Mouse (Mus musculus) left cerebral cortex, adult 2 months (tissue): ENCODE measurements around the gene Tas2r143. TPM values are rescaled to one million over a fixed set of nuclear protein-coding genes. Genes with fewer than 3 reads are reported as not detected.
A peak's percentile ranks its signal among the peaks of the same experiment; 100 is the strongest.

Experiments used
- DNase-seq, 2 experiments: peaks; one replicate each; pipeline ENCODE4 v3.0.0; 2021 to 2022; ENCODE audit warnings: low spot score in 2 of 2, mixed read lengths in 1 of 2; ENCODE audit errors: extremely low spot score in 1 of 2
- H3K27ac ChIP-seq: fragments of 200-600 bp; 2 replicates; pipeline ENCODE4 v1.8.1; 2022
- H3K4me3 ChIP-seq: fragments of 200-600 bp; 2 replicates; pipeline ENCODE4 v1.8.1; 2022
- CTCF ChIP-seq: fragments of 200-600 bp; IDR thresholded peaks from 2 replicates; pipeline ENCODE4 v1.8.1; 2022; ENCODE audit warnings: antibody characterized with exemption, mild to moderate bottlenecking, moderate library complexity
- intact Hi-C: fragments of 180-260 bp; cut with DNase I; formaldehyde crosslinking; loops from one replicate; pipeline ENCODE4 v1.15.1; 2025
- total RNA-seq, 2 experiments: library from RNA; stranded (reverse); gene quantifications; 2 replicates each; pipeline ENCODE4 v1.2.3; 2021

Gene Tas2r143
- total RNA-seq, 2 experiments from 2014 or later: not detected

DNA sequence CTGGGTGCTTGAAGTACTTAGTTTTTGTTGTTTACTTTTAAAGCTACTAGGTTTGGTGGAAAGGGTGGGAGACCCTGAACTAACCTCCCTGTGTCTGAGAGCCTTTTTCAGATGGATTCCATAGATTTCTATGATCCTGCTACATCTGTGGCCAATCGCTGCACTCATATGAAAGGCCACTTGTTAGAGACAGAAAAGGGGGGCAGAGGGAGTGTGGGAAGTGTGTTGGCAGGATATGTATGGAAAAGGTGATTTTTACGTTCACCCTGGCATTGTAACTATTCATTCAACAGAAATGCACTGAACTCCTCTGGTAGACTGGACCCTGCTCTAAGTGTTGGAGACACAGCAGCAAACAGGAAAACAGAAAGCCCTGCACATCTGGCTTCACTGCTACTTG lies 18.8 kb upstream of the Tas2r143 start:
- DNase-seq: no peak
- H3K4me3 ChIP-seq: no peak overlapping the region
- H3K27ac ChIP-seq: no peak overlapping the region
- TF ChIP-seq CTCF: no peak
- intact Hi-C loops: loop anchor here (2.0 kb wide), 1 partner anchor 32 kb away; the partner anchor contains the start of gene Zyx

GRCm38 (mm10) chr6:42381916-42382381 lies 18.1 kb upstream of the Tas2r143 start:
- no peak for DNase-seq
- no peak for TF ChIP-seq CTCF
- intact Hi-C loops: loop anchor here (2.0 kb wide), 1 partner anchor 33 kb away; the partner anchor contains the start of gene Zyx
- Histone ChIP-seq H3K4me3 (no peak overlapping the region), H3K27ac (no peak overlapping the region)

DNA sequence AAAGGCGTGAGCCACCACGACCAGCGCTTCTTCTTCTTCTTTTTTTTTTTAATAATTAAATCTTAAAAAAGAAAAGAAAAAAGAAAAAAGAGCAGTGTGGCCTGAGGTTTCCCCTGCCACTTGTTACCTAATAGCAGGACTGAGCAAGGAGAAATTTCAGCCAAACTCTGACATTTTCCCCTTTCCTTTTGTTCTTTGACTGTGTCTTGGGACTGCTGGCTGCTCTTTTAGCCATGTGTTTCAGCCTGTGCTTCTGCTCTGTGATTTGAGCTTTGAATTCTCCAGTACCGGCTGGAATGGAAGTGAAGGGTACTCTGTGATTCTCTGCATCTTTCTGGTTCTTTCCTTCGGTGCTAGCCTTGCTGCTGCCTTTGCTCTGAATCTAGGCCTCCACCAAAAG lies 16.7 kb upstream of the Tas2r143 start:
- Histone ChIP-seq H3K4me3 (no peak overlapping the region), H3K27ac (no peak overlapping the region)
- no peak for DNase-seq
- TF ChIP-seq CTCF: no peak
- intact Hi-C loops: no loop called here

DNA sequence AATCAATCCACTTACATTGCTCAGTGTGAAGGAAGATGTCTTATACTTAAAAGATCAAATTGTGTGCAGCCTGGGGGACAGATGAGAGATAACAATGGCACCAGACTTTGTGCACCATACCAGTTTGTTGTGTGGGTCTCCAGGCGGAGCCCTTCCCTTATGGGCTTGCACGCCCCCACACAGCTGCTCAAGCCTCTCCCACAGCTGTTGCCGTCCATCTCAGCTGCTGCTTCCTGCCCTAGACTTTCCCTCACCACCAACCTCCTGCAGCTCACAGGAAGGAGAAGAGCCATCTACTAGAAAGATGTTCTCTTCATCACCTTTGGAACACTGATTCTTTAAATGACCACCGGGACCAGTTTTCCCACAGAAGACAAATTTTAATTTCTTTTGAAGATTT lies 14.4 kb upstream of the Tas2r143 start:
- no peak overlapping the region for H3K27ac ChIP-seq
- no peak for TF ChIP-seq CTCF
- DNase-seq: peak in 1 of 2 experiments; percentile 45
- intact Hi-C loops: no loop called here
- no peak overlapping the region for H3K4me3 ChIP-seq

- Histone ChIP-seq H3K27ac (no peak overlapping the region), H3K4me3 (no peak overlapping the region)
- TF ChIP-seq CTCF: no peak
- DNase-seq: no peak
- intact Hi-C loops: no loop called here
These were observed 8.2 kb upstream of the Tas2r143 start for GRCm38 (mm10) chr6:42391796-42392330.

- no peak for DNase-seq
- intact Hi-C loops: no loop called here
- no peak for TF ChIP-seq CTCF
These were observed 3.9 kb upstream of the Tas2r143 start for GRCm38 (mm10) chr6:42395960-42396809.

GRCm38 (mm10) chr6:42397041-42397657 lies 2.9 kb upstream of the Tas2r143 start:
- DNase-seq: no peak
- TF ChIP-seq CTCF: no peak
- Histone ChIP-seq H3K4me3 (no peak overlapping the region), H3K27ac (no peak overlapping the region)
- intact Hi-C loops: no loop called here

More at GRCm38 (mm10) chr6:42395960-42396809, 3.9 kb upstream of the Tas2r143 start:
- H3K27ac ChIP-seq: no peak overlapping the region
- no peak overlapping the region for H3K4me3 ChIP-seq

DNA sequence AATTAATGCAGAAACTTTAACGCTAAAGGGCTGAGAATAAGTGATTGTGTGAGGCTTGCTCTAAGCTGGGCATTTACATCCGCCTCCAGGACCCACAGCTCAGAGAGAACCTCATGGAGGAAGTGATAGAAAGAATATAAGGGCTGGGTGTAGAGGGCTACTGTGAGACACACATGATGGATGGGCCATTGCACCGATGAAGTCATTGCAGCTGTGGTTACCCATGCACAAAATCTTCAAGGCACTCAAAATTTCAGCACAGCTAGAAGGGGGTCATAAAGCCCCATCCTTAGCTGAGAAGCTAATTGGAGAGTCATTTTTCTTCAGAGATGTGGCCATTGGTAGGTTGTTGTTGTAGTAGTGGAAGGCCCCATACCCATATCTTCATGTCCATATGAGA lies 1.8 kb upstream of the Tas2r143 start:
- intact Hi-C loops: no loop called here
- H3K27ac ChIP-seq: no peak overlapping the region
- TF ChIP-seq CTCF: no peak

DNA sequence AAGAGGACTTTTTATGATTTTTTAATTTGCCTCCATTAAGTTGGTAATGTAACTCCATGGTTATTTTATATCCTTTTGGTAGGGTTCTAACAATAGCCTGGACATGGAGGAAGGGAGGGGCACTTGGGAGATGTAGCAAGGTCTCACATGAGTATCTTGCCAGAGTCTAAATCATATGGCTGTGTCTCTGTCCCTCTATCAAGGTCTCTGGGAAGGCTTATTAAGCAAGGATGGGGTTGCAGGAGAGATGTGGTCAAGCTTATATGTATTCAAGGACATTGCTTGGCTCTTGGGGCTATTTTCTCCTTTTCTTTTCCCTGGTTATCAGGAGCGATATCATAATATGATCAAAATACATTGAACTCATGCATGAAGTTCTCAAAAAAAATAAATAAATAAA lies 1.0 kb upstream of the Tas2r143 start:
- TF ChIP-seq CTCF: no peak

More for the DNA sequence above, 1.8 kb upstream of the Tas2r143 start:
- no peak overlapping the region for H3K4me3 ChIP-seq
- no peak for DNase-seq

GRCm38 (mm10) chr6:42405134-42405533 lies 5.1 kb downstream of the Tas2r143 start, which contains the start of gene Tas2r135:
Tas2r135 (plus strand) TSS chr6:42405434.
- TF ChIP-seq CTCF: no peak
- no peak for DNase-seq
- no peak within 1 kb of the TSS for H3K4me3 ChIP-seq
- intact Hi-C loops: no loop called here
- H3K27ac ChIP-seq: no peak within 1 kb of the TSS

More for the DNA sequence above, 1.0 kb upstream of the Tas2r143 start:
- H3K27ac ChIP-seq: no peak overlapping the region
- intact Hi-C loops: no loop called here
- DNase-seq: no peak
- H3K4me3 ChIP-seq: no peak overlapping the region

- no peak for DNase-seq
- TF ChIP-seq CTCF: no peak
- intact Hi-C loops: no loop called here
- no peak overlapping the region for H3K27ac ChIP-seq
- H3K4me3 ChIP-seq: no peak overlapping the region
These were observed 19.4 kb downstream of the Tas2r143 start for GRCm38 (mm10) chr6:42419443-42419842.

DNA sequence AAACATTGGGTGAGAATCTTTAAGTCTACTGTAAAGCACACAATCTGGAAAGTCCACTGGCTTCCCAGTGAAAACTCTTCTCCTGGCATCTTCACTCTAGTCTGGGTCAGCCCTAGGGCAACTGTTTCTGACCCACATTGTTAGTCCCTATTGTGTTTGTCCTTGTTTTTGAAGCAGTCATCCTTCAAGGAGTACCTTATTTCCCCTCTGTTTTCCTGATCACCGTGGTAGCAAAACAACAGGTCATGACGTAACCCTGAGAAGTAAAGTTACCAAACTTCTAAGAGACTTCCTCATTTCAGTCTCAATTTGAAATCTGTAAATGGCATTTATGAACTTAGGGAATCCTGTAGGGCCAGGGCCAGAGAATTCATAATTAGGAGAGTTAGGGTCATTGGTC lies 21.4 kb downstream of the Tas2r143 start:
- no peak for DNase-seq
- Histone ChIP-seq H3K27ac (no peak overlapping the region), H3K4me3 (no peak overlapping the region)
- no peak for TF ChIP-seq CTCF
- intact Hi-C loops: no loop called here
